Mouse (Mus musculus): ENCODE results near the gene Pdzd2. TPM values are rescaled to one million over a fixed set of nuclear protein-coding genes. Genes with fewer than 3 reads are reported as not detected.
A peak's percentile ranks its signal among the peaks of the same experiment; 100 is the strongest.

Pdzd2 gene
- polyA plus RNA-seq, 1 experiment = 18.7 TPM

GRCm38 (mm10) chr15:12678540-12679112, 61.1 kb downstream of the Pdzd2 start:
- DNase-seq (ENCODE audit: extremely low spot score in 1 of 2, low spot score in 1 of 2) = no peak

- no peak for DNase-seq (ENCODE audit: extremely low spot score in 1 of 2, low spot score in 1 of 2)
Observed at GRCm38 (mm10) chr15:12675366-12675765, 64.4 kb downstream of the Pdzd2 start.

GRCm38 (mm10) chr15:12674026-12674425, 65.7 kb downstream of the Pdzd2 start:
- no peak for DNase-seq (ENCODE audit: extremely low spot score in 1 of 2, low spot score in 1 of 2)

- no peak for DNase-seq (ENCODE audit: extremely low spot score in 1 of 2, low spot score in 1 of 2)
Observed at GRCm38 (mm10) chr15:12667760-12668520, 71.8 kb downstream of the Pdzd2 start.

GRCm38 (mm10) chr15:12665946-12666345, 73.8 kb downstream of the Pdzd2 start:
- no peak for DNase-seq (ENCODE audit: extremely low spot score in 1 of 2, low spot score in 1 of 2)

- DNase-seq (ENCODE audit: extremely low spot score in 1 of 2, low spot score in 1 of 2) = no peak
Observed at GRCm38 (mm10) chr15:12663351-12663750, 76.4 kb downstream of the Pdzd2 start.

GRCm38 (mm10) chr15:12660320-12660719, 79.4 kb downstream of the Pdzd2 start:
- no peak for DNase-seq (ENCODE audit: extremely low spot score in 1 of 2, low spot score in 1 of 2)

GRCm38 (mm10) chr15:12655959-12656662, 83.6 kb downstream of the Pdzd2 start:
- no peak for DNase-seq (ENCODE audit: extremely low spot score in 1 of 2, low spot score in 1 of 2)

- no peak for DNase-seq (ENCODE audit: extremely low spot score in 1 of 2, low spot score in 1 of 2)
Observed at GRCm38 (mm10) chr15:12655316-12655715, 84.4 kb downstream of the Pdzd2 start.

- no peak for DNase-seq (ENCODE audit: extremely low spot score in 1 of 2, low spot score in 1 of 2)
Observed at GRCm38 (mm10) chr15:12652336-12653031, 87.2 kb downstream of the Pdzd2 start.

- no peak for DNase-seq (ENCODE audit: extremely low spot score in 1 of 2, low spot score in 1 of 2)
Observed at GRCm38 (mm10) chr15:12650236-12650635, 89.5 kb downstream of the Pdzd2 start.

- DNase-seq (ENCODE audit: extremely low spot score in 1 of 2, low spot score in 1 of 2) = no peak
Observed at GRCm38 (mm10) chr15:12649674-12650073, 90.0 kb downstream of the Pdzd2 start.

- no peak for DNase-seq (ENCODE audit: extremely low spot score in 1 of 2, low spot score in 1 of 2)
Observed at GRCm38 (mm10) chr15:12649131-12649530, 90.6 kb downstream of the Pdzd2 start.

GRCm38 (mm10) chr15:12640755-12641154, 99.0 kb downstream of the Pdzd2 start:
- DNase-seq (ENCODE audit: extremely low spot score in 1 of 2, low spot score in 1 of 2) = peak; percentile 55 to 71

- no peak for DNase-seq (ENCODE audit: extremely low spot score in 1 of 2, low spot score in 1 of 2)
Observed at GRCm38 (mm10) chr15:12639776-12640175, 99.9 kb downstream of the Pdzd2 start.

GRCm38 (mm10) chr15:12639181-12639580, 100.5 kb downstream of the Pdzd2 start:
- no peak for DNase-seq (ENCODE audit: extremely low spot score in 1 of 2, low spot score in 1 of 2)

GRCm38 (mm10) chr15:12638370-12639030, 101.2 kb downstream of the Pdzd2 start:
- no peak for DNase-seq (ENCODE audit: extremely low spot score in 1 of 2, low spot score in 1 of 2)

GRCm38 (mm10) chr15:12637511-12637910, 102.2 kb downstream of the Pdzd2 start:
- DNase-seq (ENCODE audit: extremely low spot score in 1 of 2, low spot score in 1 of 2) = no peak

- no peak for DNase-seq (ENCODE audit: extremely low spot score in 1 of 2, low spot score in 1 of 2)
Observed at GRCm38 (mm10) chr15:12636386-12636785, 103.3 kb downstream of the Pdzd2 start.

- DNase-seq (ENCODE audit: extremely low spot score in 1 of 2, low spot score in 1 of 2) = no peak
Observed at GRCm38 (mm10) chr15:12634921-12635320, 104.8 kb downstream of the Pdzd2 start.

GRCm38 (mm10) chr15:12629164-12629563, 110.6 kb downstream of the Pdzd2 start:
- DNase-seq (ENCODE audit: extremely low spot score in 1 of 2, low spot score in 1 of 2) = no peak
